Mouse (Mus musculus) splenic B cell, adult 2 months (primary cell): ENCODE results near the gene A530032D15Rik.
"Not testable (repeated sequence)": the region's sequence is repeated elsewhere in the genome, so short reads cannot be mapped to it uniquely, and the experiment has no call there.

Experiments used
- DNase-seq: peaks from one replicate; pipeline ENCODE4 v3.0.0-alpha.2; 2011; ENCODE audit warnings: low read depth, low spot score
- H3K27me3 ChIP-seq: 2 replicates; pipeline ENCODE4 v1.6.1; 2012; ENCODE audit warnings: mild to moderate bottlenecking, low read length, moderate library complexity, mixed read lengths; ENCODE audit not compliant: control insufficient read depth, poor library complexity, insufficient read depth, severe bottlenecking
- H3K36me3 ChIP-seq: 2 replicates; pipeline ENCODE4 v1.6.1; 2012; ENCODE audit warnings: mild to moderate bottlenecking, low read length, moderate library complexity, mixed read lengths; ENCODE audit not compliant: control insufficient read depth, poor library complexity, insufficient read depth, severe bottlenecking

A530032D15Rik gene

GRCm38 (mm10) chr1:85109753-85110152 is at the start of gene A530032D15Rik:
A530032D15Rik (minus strand) TSS chr1:85109853.
- not testable (repeated sequence) for H3K27me3 ChIP-seq, DNase-seq, H3K36me3 ChIP-seq

GRCm38 (mm10) chr1:85155151-85155550 is 45.5 kb upstream of the A530032D15Rik start:
- not testable (repeated sequence) for DNase-seq

GRCm38 (mm10) chr1:85133671-85134070 is 24.0 kb upstream of the A530032D15Rik start:
- not testable (repeated sequence) for DNase-seq, H3K36me3 ChIP-seq, H3K27me3 ChIP-seq

More at GRCm38 (mm10) chr1:85155151-85155550, 45.5 kb upstream of the A530032D15Rik start:
- not testable (repeated sequence) for H3K27me3 ChIP-seq, H3K36me3 ChIP-seq

- H3K27me3 ChIP-seq, DNase-seq: not testable (repeated sequence)
Observed at GRCm38 (mm10) chr1:85121841-85122240, 12.2 kb upstream of the A530032D15Rik start.

GRCm38 (mm10) chr1:85118341-85118740 is 8.7 kb upstream of the A530032D15Rik start:
- not testable (repeated sequence) for H3K27me3 ChIP-seq, DNase-seq, H3K36me3 ChIP-seq

More at GRCm38 (mm10) chr1:85121841-85122240, 12.2 kb upstream of the A530032D15Rik start:
- H3K36me3 ChIP-seq: not testable (repeated sequence)

- DNase-seq, H3K36me3 ChIP-seq, H3K27me3 ChIP-seq: not testable (repeated sequence)
Observed at GRCm38 (mm10) chr1:85117537-85117936, 7.9 kb upstream of the A530032D15Rik start.

- not testable (repeated sequence) for DNase-seq, H3K36me3 ChIP-seq, H3K27me3 ChIP-seq
Observed at GRCm38 (mm10) chr1:85114666-85115402, 5.2 kb upstream of the A530032D15Rik start.

GRCm38 (mm10) chr1:85114078-85114477 is 4.4 kb upstream of the A530032D15Rik start:
- H3K27me3 ChIP-seq, H3K36me3 ChIP-seq: not testable (repeated sequence)
- peak; percentile 27 for DNase-seq

GRCm38 (mm10) chr1:85112889-85113288 is 3.2 kb upstream of the A530032D15Rik start:
- not testable (repeated sequence) for DNase-seq, H3K36me3 ChIP-seq, H3K27me3 ChIP-seq

GRCm38 (mm10) chr1:85112266-85112665 is 2.6 kb upstream of the A530032D15Rik start:
- DNase-seq: peak; percentile 4
- H3K36me3 ChIP-seq, H3K27me3 ChIP-seq: not testable (repeated sequence)

- peak; percentile 79 for DNase-seq
- not testable (repeated sequence) for H3K36me3 ChIP-seq, H3K27me3 ChIP-seq
Observed at GRCm38 (mm10) chr1:85111572-85111971, 1.9 kb upstream of the A530032D15Rik start.

GRCm38 (mm10) chr1:85110876-85111275 is 1.2 kb upstream of the A530032D15Rik start:
- not testable (repeated sequence) for H3K36me3 ChIP-seq, H3K27me3 ChIP-seq, DNase-seq

- H3K27me3 ChIP-seq, H3K36me3 ChIP-seq: not testable (repeated sequence)
- peak; percentile 50 for DNase-seq
Observed at GRCm38 (mm10) chr1:85106013-85106412, 3.6 kb downstream of the A530032D15Rik start.

- not testable (repeated sequence) for DNase-seq, H3K36me3 ChIP-seq, H3K27me3 ChIP-seq
Observed at GRCm38 (mm10) chr1:85105336-85105735, 4.3 kb downstream of the A530032D15Rik start.

- not testable (repeated sequence) for H3K36me3 ChIP-seq, DNase-seq, H3K27me3 ChIP-seq
Observed at GRCm38 (mm10) chr1:85101754-85102153, 7.9 kb downstream of the A530032D15Rik start.

GRCm38 (mm10) chr1:85099864-85100263 is 9.8 kb downstream of the A530032D15Rik start, which contains the start of gene Gm10553:
Gm10553 (plus strand) TSS chr1:85100164.
- H3K27me3 ChIP-seq, DNase-seq, H3K36me3 ChIP-seq: not testable (repeated sequence)
